Mouse (Mus musculus): ENCODE data around the gene Nr3c2.

- no peak for TF ChIP-seq CTCF (IDR thresholded peaks at IDR 0.05; ENCODE audit: low read depth, low read length)
- TF ChIP-seq POLR2A (IDR thresholded peaks at IDR 0.05; ENCODE audit: borderline replicate concordance, low read depth, low read length) = no peak
Observed at GRCm38 (mm10) chr8:77145285-77145684, 246.0 kb downstream of the Nr3c2 start.
